Mouse (Mus musculus): ENCODE measurements at regions not wholly inside any gene's neighbourhood (a gene's known extent, or its start where the extent isn't known, plus 50 kb on each side); places are given as distances from the start of the nearest gene placed in this dataset.

GRCm38 (mm10) chr17:51393771-51394221, 214.6 kb upstream of the Tbc1d5 start:
- no peak for TF ChIP-seq POLR2A (IDR thresholded peaks at IDR 0.05; ENCODE audit: low read depth, low read length)
- TF ChIP-seq CTCF (IDR thresholded peaks at IDR 0.05; ENCODE audit: extremely low read depth, insufficient read depth, insufficient read length, insufficient replicate concordance), result no peak
- 92% methylated on average over 11 of the region's 11 CpGs for WGBS
- H3K4me3 ChIP-seq (ENCODE audit: extremely low read depth, insufficient read depth, insufficient read length), result no peak overlapping the region
- H3K27ac ChIP-seq (ENCODE audit: insufficient read depth, low read length), result no peak overlapping the region
- 0 out of 2 replicates have a peak, but pooled peaks cover 2% of the 10 kb centered on the region for H3K4me1 ChIP-seq (ENCODE audit: control insufficient read depth, insufficient read depth, insufficient read length)
- DNase-seq (ENCODE audit: low read depth in 1 of 2, low spot score in 2 of 2), result no peak
- no peaks in the 10 kb centered on the region for H3K36me3 ChIP-seq (ENCODE audit: control insufficient read depth, insufficient read depth, low read length)
- no peaks in the 10 kb centered on the region for H3K27me3 ChIP-seq (ENCODE audit: control insufficient read depth, insufficient read depth, low read length)

DNA sequence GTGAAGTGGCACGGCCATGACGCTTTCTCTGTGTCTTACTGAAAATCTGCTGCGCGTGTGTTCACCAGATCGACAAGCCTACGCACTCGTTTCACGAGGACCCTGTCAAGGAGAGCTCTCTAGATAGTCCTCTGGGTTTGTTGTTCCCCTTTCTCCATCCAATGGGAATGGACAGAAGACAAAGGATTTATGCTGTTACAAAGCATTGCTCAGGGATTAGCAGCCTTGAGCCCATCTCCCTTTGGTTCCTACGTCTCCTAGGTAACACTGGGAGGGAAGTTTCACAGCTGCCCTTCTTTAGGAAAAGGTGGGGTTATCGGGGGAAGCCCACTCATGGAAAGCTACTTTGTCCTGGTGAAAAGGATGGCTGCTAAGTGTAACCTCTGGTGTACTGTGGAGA, 212.7 kb upstream of the Tbc1d5 start:
- Histone ChIP-seq H3K36me3 (ENCODE audit: control insufficient read depth, insufficient read depth, low read length) (no peaks in the 10 kb centered on the region), H3K27me3 (ENCODE audit: control insufficient read depth, insufficient read depth, low read length) (no peaks in the 10 kb centered on the region), H3K4me3 (ENCODE audit: extremely low read depth, insufficient read depth, insufficient read length) (no peak overlapping the region), H3K27ac (ENCODE audit: insufficient read depth, low read length) (no peak overlapping the region), H3K4me1 (ENCODE audit: control insufficient read depth, insufficient read depth, insufficient read length) (no peaks in the 10 kb centered on the region)
- TF ChIP-seq CTCF (IDR thresholded peaks at IDR 0.05; ENCODE audit: extremely low read depth, insufficient read depth, insufficient read length, insufficient replicate concordance), result no peak
- TF ChIP-seq POLR2A (IDR thresholded peaks at IDR 0.05; ENCODE audit: low read depth, low read length), result no peak
- whole genome bisulfite sequencing, result 97% methylated on average over 10 of the region's 10 CpGs
- no peak for DNase-seq (ENCODE audit: low read depth in 1 of 2, low spot score in 2 of 2)

DNA sequence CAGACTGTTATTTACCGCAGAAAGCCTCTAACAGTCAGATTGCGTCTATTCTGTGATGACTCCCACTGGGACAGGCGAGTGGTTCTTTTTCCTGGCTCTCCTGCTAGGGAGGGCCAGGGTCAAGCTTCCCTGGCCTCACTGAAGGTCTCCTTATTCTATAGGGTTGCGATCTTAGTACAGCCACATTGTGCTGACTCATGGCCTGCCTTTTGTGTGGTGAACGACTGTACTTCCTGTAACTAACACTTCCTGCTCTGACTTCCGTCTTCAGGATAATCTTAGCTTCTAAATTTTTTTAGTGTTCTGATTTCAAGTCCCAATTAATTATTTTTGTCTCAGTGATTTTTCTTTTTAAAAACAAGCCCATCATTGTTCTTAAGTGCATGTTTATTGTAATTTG, 203.4 kb upstream of the Tbc1d5 start:
- no peaks in the 10 kb centered on the region; the same call in 1 of the 2 replicates for H3K4me1 ChIP-seq (ENCODE audit: control insufficient read depth, insufficient read depth, insufficient read length)
- 50% methylated on average over 6 of the region's 6 CpGs for WGBS
- TF ChIP-seq CTCF (IDR thresholded peaks at IDR 0.05; ENCODE audit: extremely low read depth, insufficient read depth, insufficient read length, insufficient replicate concordance) (no peak), POLR2A (IDR thresholded peaks at IDR 0.05; ENCODE audit: low read depth, low read length) (no peak)
- no peak for DNase-seq (ENCODE audit: low read depth in 1 of 2, low spot score in 2 of 2)
- no peak overlapping the region for H3K27ac ChIP-seq (ENCODE audit: insufficient read depth, low read length)
- no peaks in the 10 kb centered on the region for H3K27me3 ChIP-seq (ENCODE audit: control insufficient read depth, insufficient read depth, low read length)
- no peaks in the 10 kb centered on the region for H3K36me3 ChIP-seq (ENCODE audit: control insufficient read depth, insufficient read depth, low read length)
- H3K4me3 ChIP-seq (ENCODE audit: extremely low read depth, insufficient read depth, insufficient read length), result no peak overlapping the region

DNA sequence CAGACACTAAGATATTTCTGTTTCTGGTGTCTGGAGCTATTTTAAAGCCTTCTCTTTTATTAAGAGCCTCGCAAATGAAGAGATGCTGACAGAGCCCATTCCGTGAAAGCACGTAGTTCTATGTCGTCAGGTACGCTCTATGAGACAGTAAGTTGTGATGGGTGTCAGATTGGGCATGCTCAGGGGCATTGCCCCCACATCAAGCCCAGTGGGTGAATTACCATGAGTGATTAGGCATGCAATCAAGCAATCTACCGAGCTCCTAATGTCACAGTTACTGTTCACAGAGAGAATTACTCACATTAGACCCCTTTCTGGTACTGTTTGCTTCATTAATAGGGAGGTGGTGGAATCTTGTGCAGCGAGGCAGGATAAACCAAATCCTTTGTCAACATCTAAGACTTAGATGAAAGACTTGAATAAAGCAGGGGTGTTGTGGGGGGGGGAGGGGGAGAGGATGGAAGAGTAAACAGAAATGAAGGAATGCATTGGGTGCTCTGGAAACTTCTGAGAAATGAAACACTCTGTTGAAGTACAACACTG, 192.9 kb upstream of the Tbc1d5 start:
- DNase-seq (ENCODE audit: low read depth in 1 of 2, low spot score in 2 of 2), result no peak
- Histone ChIP-seq H3K4me3 (ENCODE audit: extremely low read depth, insufficient read depth, insufficient read length) (no peak overlapping the region), H3K4me1 (ENCODE audit: control insufficient read depth, insufficient read depth, insufficient read length) (no peaks in the 10 kb centered on the region), H3K27ac (ENCODE audit: insufficient read depth, low read length) (no peak overlapping the region), H3K27me3 (ENCODE audit: control insufficient read depth, insufficient read depth, low read length) (no peaks in the 10 kb centered on the region), H3K36me3 (ENCODE audit: control insufficient read depth, insufficient read depth, low read length) (no peaks in the 10 kb centered on the region)
- no peak for TF ChIP-seq POLR2A (IDR thresholded peaks at IDR 0.05; ENCODE audit: low read depth, low read length)
- TF ChIP-seq CTCF (IDR thresholded peaks at IDR 0.05; ENCODE audit: extremely low read depth, insufficient read depth, insufficient read length, insufficient replicate concordance), result no peak
- 90% methylated on average over 7 of the region's 7 CpGs for WGBS

- Histone ChIP-seq H3K36me3 (ENCODE audit: control insufficient read depth, insufficient read depth, low read length) (no peaks in the 10 kb centered on the region), H3K27ac (ENCODE audit: insufficient read depth, low read length) (no peak overlapping the region), H3K4me3 (ENCODE audit: extremely low read depth, insufficient read depth, insufficient read length) (no peak overlapping the region), H3K27me3 (ENCODE audit: control insufficient read depth, insufficient read depth, low read length) (no peaks in the 10 kb centered on the region), H3K4me1 (ENCODE audit: control insufficient read depth, insufficient read depth, insufficient read length) (no peaks in the 10 kb centered on the region)
- DNase-seq (ENCODE audit: low read depth in 1 of 2, low spot score in 2 of 2), result no peak
- TF ChIP-seq POLR2A (IDR thresholded peaks at IDR 0.05; ENCODE audit: low read depth, low read length) (no peak), CTCF (IDR thresholded peaks at IDR 0.05; ENCODE audit: extremely low read depth, insufficient read depth, insufficient read length, insufficient replicate concordance) (no peak)
- 86% methylated on average over 7 of the region's 7 CpGs for WGBS
Measured at GRCm38 (mm10) chr17:51370990-51371389, 191.8 kb upstream of the Tbc1d5 start.

GRCm38 (mm10) chr17:51370085-51370484, 190.9 kb upstream of the Tbc1d5 start:
- Histone ChIP-seq H3K27ac (ENCODE audit: insufficient read depth, low read length) (no peak overlapping the region), H3K4me3 (ENCODE audit: extremely low read depth, insufficient read depth, insufficient read length) (no peak overlapping the region), H3K36me3 (ENCODE audit: control insufficient read depth, insufficient read depth, low read length) (no peaks in the 10 kb centered on the region), H3K27me3 (ENCODE audit: control insufficient read depth, insufficient read depth, low read length) (no peaks in the 10 kb centered on the region), H3K4me1 (ENCODE audit: control insufficient read depth, insufficient read depth, insufficient read length) (no peaks in the 10 kb centered on the region)
- 94% methylated on average over 9 of the region's 9 CpGs for WGBS
- TF ChIP-seq POLR2A (IDR thresholded peaks at IDR 0.05; ENCODE audit: low read depth, low read length), result no peak
- TF ChIP-seq CTCF (IDR thresholded peaks at IDR 0.05; ENCODE audit: extremely low read depth, insufficient read depth, insufficient read length, insufficient replicate concordance), result no peak
- DNase-seq (ENCODE audit: low read depth in 1 of 2, low spot score in 2 of 2), result no peak

DNA sequence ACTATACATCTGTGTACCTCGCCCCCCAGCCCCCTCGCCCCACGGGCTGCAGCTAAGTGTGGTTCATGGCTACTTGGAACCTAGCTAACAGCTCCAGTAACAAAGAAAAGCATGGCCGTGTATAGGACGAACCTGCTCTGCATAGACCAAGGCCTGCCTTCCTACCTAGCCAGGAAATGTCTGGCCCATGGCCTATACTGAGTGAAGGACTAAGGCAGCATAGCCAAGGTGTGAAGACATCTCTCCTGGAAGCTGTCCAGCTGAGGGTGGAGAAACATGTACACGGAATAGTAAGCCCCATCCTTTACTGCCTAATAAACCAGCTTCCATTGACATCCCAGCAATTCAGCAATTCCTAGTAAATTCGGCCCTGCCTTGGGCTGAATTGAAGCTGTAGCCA, 183.6 kb upstream of the Tbc1d5 start:
- no peaks in the 10 kb centered on the region for H3K4me1 ChIP-seq (ENCODE audit: control insufficient read depth, insufficient read depth, insufficient read length)
- H3K27me3 ChIP-seq (ENCODE audit: control insufficient read depth, insufficient read depth, low read length), result no peaks in the 10 kb centered on the region
- H3K27ac ChIP-seq (ENCODE audit: insufficient read depth, low read length), result no peak overlapping the region
- H3K36me3 ChIP-seq (ENCODE audit: control insufficient read depth, insufficient read depth, low read length), result no peaks in the 10 kb centered on the region
- 90% methylated on average over 7 of the region's 7 CpGs for WGBS
- no peak for TF ChIP-seq CTCF (IDR thresholded peaks at IDR 0.05; ENCODE audit: extremely low read depth, insufficient read depth, insufficient read length, insufficient replicate concordance)
- no peak for TF ChIP-seq POLR2A (IDR thresholded peaks at IDR 0.05; ENCODE audit: low read depth, low read length)
- H3K4me3 ChIP-seq (ENCODE audit: extremely low read depth, insufficient read depth, insufficient read length), result no peak overlapping the region
- DNase-seq (ENCODE audit: low read depth in 1 of 2, low spot score in 2 of 2), result no peak

Measured in spleen, adult 2 months (tissue).